Mouse (Mus musculus): Measurements from ENCODE around the gene Adamts4.
"Not testable (repeated sequence)": the region's sequence is repeated elsewhere in the genome, so short reads cannot be mapped to it uniquely, and the experiment has no call there.

Gene Adamts4

GRCm38 (mm10) chr1:171280250-171280915 lies 30.2 kb downstream of the Adamts4 start:
- DNase-seq, result peak; percentile 39

- peak; percentile 94 for DNase-seq
Measured at GRCm38 (mm10) chr1:171280916-171281527, 30.8 kb downstream of the Adamts4 start, which contains the start of gene Ppox. Ppox (minus strand) TSS chr1:171281186.

- peak; percentile 72 for DNase-seq
Measured at GRCm38 (mm10) chr1:171281528-171281923, 31.3 kb downstream of the Adamts4 start.

GRCm38 (mm10) chr1:171282086-171282805 lies 32.0 kb downstream of the Adamts4 start:
- DNase-seq, result peak; percentile 52

GRCm38 (mm10) chr1:171283188-171284160 lies 33.3 kb downstream of the Adamts4 start:
- DNase-seq, result peak; percentile 34

GRCm38 (mm10) chr1:171284491-171284890 lies 34.3 kb downstream of the Adamts4 start:
- DNase-seq, result peak; percentile 28

GRCm38 (mm10) chr1:171285096-171285892 lies 35.1 kb downstream of the Adamts4 start:
- peak; percentile 23 for DNase-seq

- DNase-seq, result peak; percentile 66
Measured at GRCm38 (mm10) chr1:171286517-171286916, 36.3 kb downstream of the Adamts4 start.

- DNase-seq, result peak; percentile 95
Measured at GRCm38 (mm10) chr1:171287136-171288081, 37.2 kb downstream of the Adamts4 start, which contains the start of gene Usp21. Usp21 (minus strand) TSS chr1:171287991.

- peak; percentile 26 for DNase-seq
Measured at GRCm38 (mm10) chr1:171288328-171288727, 38.1 kb downstream of the Adamts4 start.

- no peak for DNase-seq
Measured at GRCm38 (mm10) chr1:171293351-171293750, 43.1 kb downstream of the Adamts4 start.

- no peak for DNase-seq
Measured at GRCm38 (mm10) chr1:171293906-171294297, 43.7 kb downstream of the Adamts4 start.

GRCm38 (mm10) chr1:171294298-171295062 lies 44.3 kb downstream of the Adamts4 start, which contains the start of gene Ufc1:
Ufc1 (minus strand) TSS chr1:171295024.
- peak; percentile 88 for DNase-seq

GRCm38 (mm10) chr1:171295063-171295402 lies 44.8 kb downstream of the Adamts4 start:
- DNase-seq, result no peak

GRCm38 (mm10) chr1:171298226-171298625 lies 48.0 kb downstream of the Adamts4 start:
- no peak for DNase-seq

- DNase-seq, result not testable (repeated sequence)
Measured at GRCm38 (mm10) chr1:171306157-171306556, 55.9 kb downstream of the Adamts4 start.

- DNase-seq, result no peak
Measured at GRCm38 (mm10) chr1:171309321-171309720, 59.1 kb downstream of the Adamts4 start.
